Mouse (Mus musculus): Measurements from ENCODE around the gene Tsr1. TPM values are rescaled to one million over a fixed set of nuclear protein-coding genes. Genes with fewer than 3 reads are reported as not detected.

Gene Tsr1
- total and polyA plus RNA-seq, 3 experiments: 7.3 to 18.5 (median 17.7) TPM

DNA sequence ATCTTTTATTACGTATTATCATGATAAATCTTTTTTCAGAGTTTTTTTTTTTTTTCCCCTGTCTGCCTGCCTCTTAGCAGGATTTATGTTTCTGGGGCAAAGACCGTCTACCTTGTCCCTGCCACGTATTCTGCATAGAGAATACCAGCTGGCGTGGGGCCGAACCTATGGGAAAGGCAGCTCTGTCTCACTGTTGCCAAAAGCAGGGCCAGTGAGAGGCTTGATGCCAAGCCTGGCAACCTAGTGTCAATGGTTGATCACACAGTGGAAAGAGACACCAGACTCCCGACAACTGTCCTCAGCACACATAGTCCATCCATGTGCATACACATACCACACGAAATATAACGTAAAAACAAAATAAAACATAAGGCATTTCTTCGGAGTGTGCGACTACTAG lies 14.8 kb upstream of the Tsr1 start:
- no peak for DNase-seq
- Histone ChIP-seq H3K9ac (ENCODE audit: low read depth, low read length) (no peak overlapping the region), H3K4me3 (no peak overlapping the region), H3K27ac (no peak overlapping the region), H3K4me1 (ENCODE audit: control insufficient read depth, insufficient read depth, low read length) (no peaks in the 10 kb centered on the region), H3K79me2 (replicated peaks; ENCODE audit: control insufficient read depth, insufficient read depth, low read length) (no peaks in the 10 kb centered on the region), H3K27me3 (ENCODE audit: control insufficient read depth, insufficient read depth, low read length) (no peaks in the 10 kb centered on the region), H3K36me3 (ENCODE audit: control insufficient read depth, insufficient read depth, low read length) (no peaks in the 10 kb centered on the region)
- WGBS: 95% methylated on average over 10 of the region's 10 CpGs
- intact Hi-C loops (cut with DNase I): no loop called here
- TF ChIP-seq CTCF (IDR thresholded peaks at IDR 0.05): no peak
- TF ChIP-seq POLR2A (IDR thresholded peaks at IDR 0.05; ENCODE audit: insufficient read depth, low read depth, low read length): no peak
- no peak for TF ChIP-seq EP300 (IDR thresholded peaks at IDR 0.05; ENCODE audit: insufficient read depth, low read depth, low read length)

DNA sequence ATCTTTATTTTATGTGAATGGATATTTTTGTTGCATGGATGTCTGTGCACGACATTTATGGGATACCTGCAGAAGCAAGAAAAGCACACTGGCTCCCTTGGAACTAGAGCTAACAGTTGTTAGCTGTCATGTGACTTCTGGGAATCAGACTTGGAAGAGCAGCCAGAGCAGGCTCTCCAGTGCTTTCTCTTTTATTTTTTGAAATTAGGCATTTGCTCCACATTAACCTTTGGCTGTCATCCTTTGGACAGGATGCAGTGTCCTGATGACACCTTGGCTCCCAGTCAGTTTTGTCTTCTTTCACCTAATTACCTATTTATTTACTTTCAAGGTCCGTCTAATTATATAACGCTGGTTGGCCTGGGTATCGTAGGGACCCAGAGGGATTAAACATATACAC lies 3.3 kb upstream of the Tsr1 start:
- H3K27me3 ChIP-seq (ENCODE audit: control insufficient read depth, insufficient read depth, low read length): no peaks in the 10 kb centered on the region
- no peaks in the 10 kb centered on the region; the same call in none of the 2 replicates for H3K79me2 ChIP-seq (replicated peaks; ENCODE audit: control insufficient read depth, insufficient read depth, low read length)
- H3K4me1 ChIP-seq (ENCODE audit: control insufficient read depth, insufficient read depth, low read length): peaks cover 2% of the 10 kb centered on the region
- no peak overlapping the region for H3K4me3 ChIP-seq
- TF ChIP-seq CTCF (IDR thresholded peaks at IDR 0.05): no peak
- TF ChIP-seq POLR2A (IDR thresholded peaks at IDR 0.05; ENCODE audit: insufficient read depth, low read depth, low read length): no peak
- TF ChIP-seq EP300 (IDR thresholded peaks at IDR 0.05; ENCODE audit: insufficient read depth, low read depth, low read length): no peak
- H3K36me3 ChIP-seq (ENCODE audit: control insufficient read depth, insufficient read depth, low read length): no peaks in the 10 kb centered on the region
- no peak overlapping the region for H3K27ac ChIP-seq
- WGBS: 68% methylated on average over 4 of the region's 4 CpGs
- H3K9ac ChIP-seq (ENCODE audit: low read depth, low read length): no peak overlapping the region
- DNase-seq: peak in 1 of 2 experiments; percentile 16
- intact Hi-C loops (cut with DNase I): no loop called here

DNA sequence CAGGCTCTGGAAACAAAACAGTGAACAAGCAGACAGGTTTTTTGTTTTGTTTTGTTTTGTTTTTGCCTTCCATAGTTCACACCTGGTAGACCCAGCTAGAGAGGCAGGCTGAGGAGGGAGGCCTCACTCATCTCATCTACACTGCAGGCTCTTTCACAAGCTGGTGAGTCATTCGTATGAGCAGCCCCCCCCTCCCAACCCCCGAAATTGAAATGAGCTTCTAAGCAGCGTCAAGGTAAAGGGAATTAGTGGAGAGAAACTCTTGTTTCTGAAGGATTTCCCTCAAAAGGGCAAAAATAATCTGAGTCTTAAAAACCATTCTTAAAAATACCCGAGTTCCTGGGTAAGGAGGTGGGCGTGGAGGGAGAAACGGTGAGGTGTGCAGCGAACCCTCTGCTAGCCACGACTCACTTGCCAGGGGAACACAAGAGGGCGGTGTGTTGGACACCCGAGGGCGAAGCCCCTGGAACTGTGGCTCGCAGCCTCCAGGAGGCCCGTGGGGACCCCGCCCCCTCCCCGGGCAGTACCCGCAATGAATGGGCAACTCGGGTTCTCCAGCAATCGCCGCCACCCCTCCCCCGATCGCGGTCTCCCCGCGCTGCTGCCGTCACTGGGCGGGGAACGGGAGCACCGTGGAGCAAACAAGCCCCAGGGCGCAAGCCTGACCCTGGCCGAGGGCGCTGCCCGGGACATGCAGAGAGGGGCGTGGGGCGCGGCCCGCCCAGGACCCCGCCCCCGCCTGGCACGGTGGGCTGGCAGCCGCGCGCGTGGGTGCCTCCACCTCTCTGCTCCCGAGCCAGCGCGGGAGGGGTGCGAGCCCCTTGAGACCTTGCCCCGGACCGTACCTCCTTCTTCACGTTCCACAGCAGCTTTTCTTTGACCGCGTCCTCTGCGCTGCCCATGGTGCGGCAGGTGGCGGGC lies 1.6 kb upstream of the Tsr1 start:
- intact Hi-C loops (cut with DNase I): no loop called here
- Histone ChIP-seq H3K36me3 (ENCODE audit: control insufficient read depth, insufficient read depth, low read length) (no peaks in the 10 kb centered on the region), H3K27ac (peak overlapping the region; percentile 72), H3K27me3 (ENCODE audit: control insufficient read depth, insufficient read depth, low read length) (no peaks in the 10 kb centered on the region), H3K4me3 (peak overlapping the region; percentile 95), H3K79me2 (replicated peaks; ENCODE audit: control insufficient read depth, insufficient read depth, low read length) (no peaks in the 10 kb centered on the region; the same call in none of the 2 replicates), H3K4me1 (ENCODE audit: control insufficient read depth, insufficient read depth, low read length) (peaks cover 2% of the 10 kb centered on the region), H3K9ac (ENCODE audit: low read depth, low read length) (peak overlapping the region; percentile 91)
- WGBS: 1% methylated on average over 49 of the region's 55 CpGs
- no peak for TF ChIP-seq POLR2A (IDR thresholded peaks at IDR 0.05; ENCODE audit: insufficient read depth, low read depth, low read length)
- no peak for TF ChIP-seq EP300 (IDR thresholded peaks at IDR 0.05; ENCODE audit: insufficient read depth, low read depth, low read length)
- TF ChIP-seq CTCF (IDR thresholded peaks at IDR 0.05): peak; percentile 55
- peak; percentile 74 to 77 for DNase-seq

DNA sequence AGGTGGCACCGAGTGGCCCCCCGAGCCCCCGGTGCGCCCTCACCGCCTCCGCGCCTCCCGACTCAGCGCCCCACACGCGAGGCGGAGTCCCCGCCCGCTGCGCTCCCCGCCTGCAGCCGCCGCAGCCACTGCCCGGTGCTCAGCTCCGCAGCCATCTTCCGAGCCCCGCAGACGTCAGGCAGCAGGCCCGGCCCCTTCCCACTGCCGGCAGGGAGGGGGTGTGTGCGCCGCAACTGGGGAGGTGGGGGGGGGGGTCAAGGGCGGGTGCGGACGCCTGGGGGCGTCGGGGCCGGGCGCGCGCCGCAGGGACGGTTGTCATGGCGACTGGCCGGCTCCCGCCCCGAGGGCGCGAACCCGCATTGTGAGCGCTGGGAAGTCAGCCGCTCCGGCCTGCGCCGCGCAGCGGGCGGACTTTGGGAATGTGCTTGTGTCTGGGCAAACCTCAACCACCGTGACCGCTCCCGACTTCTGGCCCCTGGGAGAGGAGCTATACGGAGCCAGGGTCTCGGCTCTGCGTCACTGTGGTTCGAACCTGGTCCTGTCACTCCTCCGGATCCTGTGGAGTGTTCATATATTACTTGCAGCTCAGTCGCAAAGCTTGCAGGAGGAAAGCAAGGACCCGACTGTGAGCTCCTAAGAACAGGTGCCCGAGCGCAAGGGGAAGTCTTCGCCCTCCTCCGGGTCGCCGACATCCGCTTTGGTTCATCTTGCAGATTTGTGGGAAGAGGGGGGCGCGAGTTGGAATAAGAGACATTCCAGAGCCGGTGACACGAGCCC lies 782 bp upstream of the Tsr1 start, which contains the start of gene Sgsm2:
TSS of gene Sgsm2 (minus strand) at position 160 of the 777 bp plus-strand sequence.
- H3K36me3 ChIP-seq (ENCODE audit: control insufficient read depth, insufficient read depth, low read length): 0 out of 2 replicates have a peak, but pooled peaks cover 1% of the 10 kb centered on the region
- H3K4me1 ChIP-seq (ENCODE audit: control insufficient read depth, insufficient read depth, low read length): peaks cover 2% of the 10 kb centered on the region
- no peaks in the 10 kb centered on the region for H3K27me3 ChIP-seq (ENCODE audit: control insufficient read depth, insufficient read depth, low read length)
- H3K4me3 ChIP-seq: peak within 1 kb of the TSS; percentile 95
- H3K9ac ChIP-seq (ENCODE audit: low read depth, low read length): peak within 1 kb of the TSS; percentile 91
- H3K79me2 ChIP-seq (replicated peaks; ENCODE audit: control insufficient read depth, insufficient read depth, low read length): no peaks in the 10 kb centered on the region; the same call in none of the 2 replicates
- WGBS: 1% methylated on average over 74 of the region's 74 CpGs
- peak; percentile 78 to 80 for DNase-seq
- intact Hi-C loops (cut with DNase I): no loop called here
- no peak for TF ChIP-seq POLR2A (IDR thresholded peaks at IDR 0.05; ENCODE audit: insufficient read depth, low read depth, low read length)
- no peak for TF ChIP-seq EP300 (IDR thresholded peaks at IDR 0.05; ENCODE audit: insufficient read depth, low read depth, low read length)
- TF ChIP-seq CTCF (IDR thresholded peaks at IDR 0.05): no peak
- peak within 1 kb of the TSS; percentile 72 for H3K27ac ChIP-seq

DNA sequence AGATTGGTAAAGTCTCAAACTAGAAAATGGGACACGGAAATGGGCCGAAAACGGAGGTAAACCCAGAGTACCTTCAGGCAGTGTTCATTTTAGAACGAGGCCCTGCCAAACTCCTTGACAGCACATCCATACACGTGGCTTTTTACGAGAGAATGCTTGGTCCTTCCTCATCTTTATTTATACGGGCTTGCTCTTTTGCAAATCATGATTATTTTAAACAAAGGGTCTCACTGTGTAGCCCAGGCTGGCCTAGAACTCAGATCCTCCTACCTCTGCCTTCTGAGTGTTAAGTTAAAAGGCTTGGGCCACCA lies 601 bp downstream of the Tsr1 start:
- TF ChIP-seq EP300 (IDR thresholded peaks at IDR 0.05; ENCODE audit: insufficient read depth, low read depth, low read length) (no peak), POLR2A (IDR thresholded peaks at IDR 0.05; ENCODE audit: insufficient read depth, low read depth, low read length) (no peak), CTCF (IDR thresholded peaks at IDR 0.05) (no peak)
- no peaks in the 10 kb centered on the region for H3K27me3 ChIP-seq (ENCODE audit: control insufficient read depth, insufficient read depth, low read length)
- H3K4me1 ChIP-seq (ENCODE audit: control insufficient read depth, insufficient read depth, low read length): peaks cover 2% of the 10 kb centered on the region
- peak overlapping the region; percentile 95 for H3K4me3 ChIP-seq
- 0 out of 2 replicates have a peak, but pooled peaks cover 1% of the 10 kb centered on the region for H3K36me3 ChIP-seq (ENCODE audit: control insufficient read depth, insufficient read depth, low read length)
- DNase-seq: no peak
- WGBS: 0% methylated on average over 7 of the region's 7 CpGs
- peak overlapping the region; percentile 72 for H3K9ac ChIP-seq (ENCODE audit: low read depth, low read length)
- H3K79me2 ChIP-seq (replicated peaks; ENCODE audit: control insufficient read depth, insufficient read depth, low read length): no peaks in the 10 kb centered on the region; the same call in 1 of the 2 replicates
- intact Hi-C loops (cut with DNase I): no loop called here
- H3K27ac ChIP-seq: peak overlapping the region; percentile 72

All from heart, adult 2 months (tissue).